Mouse (Mus musculus): ENCODE measurements at regions not wholly inside any gene's neighbourhood (a gene's known extent, or its start where the extent isn't known, plus 50 kb on each side); places are given as distances from the start of the nearest gene placed in this dataset.

GRCm38 (mm10) chr16:93533205-93533604 is 70.7 kb downstream of the Setd4 start:
- DNase-seq = no peak
- intact Hi-C loops (cut with DNase I) = no loop called here

- intact Hi-C loops (cut with DNase I) = no loop called here
These were observed 71.9 kb downstream of the Setd4 start for GRCm38 (mm10) chr16:93531937-93532336.

GRCm38 (mm10) chr16:93522485-93522884 is 81.4 kb downstream of the Setd4 start:
- intact Hi-C loops (cut with DNase I) = no loop called here
- no peak for DNase-seq

More at GRCm38 (mm10) chr16:93531937-93532336, 71.9 kb downstream of the Setd4 start:
- no peak for DNase-seq

- DNase-seq = no peak
- intact Hi-C loops (cut with DNase I) = no loop called here
These were observed 83.4 kb downstream of the Setd4 start for GRCm38 (mm10) chr16:93520481-93520880.

GRCm38 (mm10) chr16:93518620-93519019 is 85.2 kb downstream of the Setd4 start:
- no peak for DNase-seq
- intact Hi-C loops (cut with DNase I) = no loop called here

GRCm38 (mm10) chr16:93516793-93517192 is 87.1 kb downstream of the Setd4 start:
- intact Hi-C loops (cut with DNase I) = no loop called here
- no peak for DNase-seq

GRCm38 (mm10) chr16:93515456-93515941 is 88.4 kb downstream of the Setd4 start:
- intact Hi-C loops (cut with DNase I) = no loop called here
- DNase-seq = peak; percentile 52

GRCm38 (mm10) chr16:93513616-93514041 is 90.2 kb downstream of the Setd4 start:
- no peak for DNase-seq
- intact Hi-C loops (cut with DNase I) = no loop called here

- intact Hi-C loops (cut with DNase I) = no loop called here
- no peak for DNase-seq
These were observed 91.9 kb downstream of the Setd4 start for GRCm38 (mm10) chr16:93511988-93512387.

GRCm38 (mm10) chr16:93511517-93511916 is 92.3 kb downstream of the Setd4 start:
- DNase-seq = no peak
- intact Hi-C loops (cut with DNase I) = no loop called here

- intact Hi-C loops (cut with DNase I) = no loop called here
- no peak for DNase-seq
These were observed 105.1 kb downstream of the Setd4 start for GRCm38 (mm10) chr16:93498800-93499199.

GRCm38 (mm10) chr16:93493337-93494002 is 110.4 kb downstream of the Setd4 start:
- no peak for DNase-seq
- intact Hi-C loops (cut with DNase I) = no loop called here

GRCm38 (mm10) chr16:93486646-93487550 is 117.0 kb downstream of the Setd4 start:
- DNase-seq = no peak
- intact Hi-C loops (cut with DNase I) = no loop called here

- DNase-seq = no peak
- intact Hi-C loops (cut with DNase I) = no loop called here
These were observed 133.9 kb downstream of the Setd4 start for GRCm38 (mm10) chr16:93469957-93470356.

GRCm38 (mm10) chr16:93465741-93466140 is 138.1 kb downstream of the Setd4 start:
- DNase-seq = no peak
- intact Hi-C loops (cut with DNase I) = no loop called here

- DNase-seq = no peak
- intact Hi-C loops (cut with DNase I) = no loop called here
These were observed 139.0 kb downstream of the Setd4 start for GRCm38 (mm10) chr16:93464898-93465297.

GRCm38 (mm10) chr16:93463405-93463804 is 140.5 kb downstream of the Setd4 start:
- intact Hi-C loops (cut with DNase I) = no loop called here
- DNase-seq = no peak

GRCm38 (mm10) chr16:93462286-93462610 is 141.6 kb downstream of the Setd4 start:
- DNase-seq = no peak
- intact Hi-C loops (cut with DNase I) = no loop called here

- intact Hi-C loops (cut with DNase I) = no loop called here
- DNase-seq = no peak
These were observed 142.2 kb downstream of the Setd4 start for GRCm38 (mm10) chr16:93461406-93462285.

GRCm38 (mm10) chr16:93459497-93460240 is 144.2 kb downstream of the Setd4 start:
- intact Hi-C loops (cut with DNase I) = loop anchor here (10.0 kb wide), 2 partner anchors 935 to 1115 kb away; no protein-coding TSS in a partner anchor
- peak; percentile 24 for DNase-seq

Data from left cerebral cortex, postnatal 4 days (tissue).